Mouse (Mus musculus): Measurements from ENCODE around the gene F10.

GRCm38 (mm10) chr8:13057351-13057750 lies 20.2 kb downstream of the F10 start:
- no peak for TF ChIP-seq CTCF (IDR thresholded peaks at IDR 0.05; ENCODE audit: low read depth)
- TF ChIP-seq EP300 (IDR thresholded peaks at IDR 0.05; ENCODE audit: low read depth), result no peak

All from liver, embryonic 14.5 days (tissue).